24 mouse cellular contexts compared by ENCODE assay signal in the genomic region with DNA sequence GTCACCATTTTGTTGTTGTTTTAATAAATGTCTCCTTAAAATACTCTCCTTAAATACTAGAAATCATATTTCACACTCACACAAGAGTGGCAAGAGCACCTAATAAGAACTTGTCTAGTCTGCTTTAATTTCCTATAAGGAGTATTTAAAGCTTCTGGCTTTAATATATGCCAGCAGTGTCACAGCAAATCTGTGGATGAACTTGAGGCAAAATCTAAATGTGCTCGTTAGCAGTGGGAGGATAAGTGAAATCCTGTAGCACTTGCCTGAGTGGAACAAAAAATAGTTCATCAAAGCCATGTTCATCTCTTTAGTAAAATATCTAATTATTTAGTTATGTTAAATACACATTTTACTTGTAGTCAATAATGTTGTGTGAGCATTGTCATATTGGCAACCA.
"Had no signal": no experiment of that assay in that cellular context is flagged by ENCODE, and none has a peak within 500 bp of the region (broad histone marks: within the 10 kb centered on the region; RNA-seq: fewer than 3 reads in every experiment).

No protein-coding gene starts in this region.

- H3K4me3 ChIP-seq: heart, embryonic 10.5 days; heart, embryonic 12.5 days; hindbrain, embryonic 13.5 days; hindbrain, embryonic 15.5 days; kidney, embryonic 15.5 days; limb, embryonic 13.5 days; limb, embryonic 15.5 days; liver, embryonic 13.5 days; liver, embryonic 15.5 days had no signal

- DNase-seq: gastrocnemius, postnatal 14 days; gastrocnemius, postnatal 36 days; heart, adult 18-20 months; heart, postnatal 10 days; kidney, adult 11 months; kidney, adult 2 months; kidney, adult 9 months; kidney, postnatal 14 days; kidney, postnatal 36 days; layer of hippocampus, adult 9-11 months; layer of hippocampus, postnatal 36 days; left cerebral cortex, postnatal 4 days; liver, embryonic 13.5 days had no signal

- H3K27ac ChIP-seq: heart, embryonic 10.5 days; hindbrain, embryonic 13.5 days; hindbrain, embryonic 15.5 days; hindbrain, postnatal 0 days; kidney, embryonic 15.5 days; kidney, postnatal 0 days; limb, embryonic 13.5 days; limb, embryonic 15.5 days; liver, embryonic 13.5 days; liver, embryonic 15.5 days had no signal

- ATAC-seq: hindbrain, postnatal 0 days; intestine, embryonic 16.5 days had no signal
